Mouse (Mus musculus): ENCODE measurements around the gene Lman2l. TPM values are rescaled to one million over a fixed set of nuclear protein-coding genes. Genes with fewer than 3 reads are reported as not detected.

Lman2l gene
- polyA plus RNA-seq, 1 experiment from 2014 or later = 22.6 TPM

DNA sequence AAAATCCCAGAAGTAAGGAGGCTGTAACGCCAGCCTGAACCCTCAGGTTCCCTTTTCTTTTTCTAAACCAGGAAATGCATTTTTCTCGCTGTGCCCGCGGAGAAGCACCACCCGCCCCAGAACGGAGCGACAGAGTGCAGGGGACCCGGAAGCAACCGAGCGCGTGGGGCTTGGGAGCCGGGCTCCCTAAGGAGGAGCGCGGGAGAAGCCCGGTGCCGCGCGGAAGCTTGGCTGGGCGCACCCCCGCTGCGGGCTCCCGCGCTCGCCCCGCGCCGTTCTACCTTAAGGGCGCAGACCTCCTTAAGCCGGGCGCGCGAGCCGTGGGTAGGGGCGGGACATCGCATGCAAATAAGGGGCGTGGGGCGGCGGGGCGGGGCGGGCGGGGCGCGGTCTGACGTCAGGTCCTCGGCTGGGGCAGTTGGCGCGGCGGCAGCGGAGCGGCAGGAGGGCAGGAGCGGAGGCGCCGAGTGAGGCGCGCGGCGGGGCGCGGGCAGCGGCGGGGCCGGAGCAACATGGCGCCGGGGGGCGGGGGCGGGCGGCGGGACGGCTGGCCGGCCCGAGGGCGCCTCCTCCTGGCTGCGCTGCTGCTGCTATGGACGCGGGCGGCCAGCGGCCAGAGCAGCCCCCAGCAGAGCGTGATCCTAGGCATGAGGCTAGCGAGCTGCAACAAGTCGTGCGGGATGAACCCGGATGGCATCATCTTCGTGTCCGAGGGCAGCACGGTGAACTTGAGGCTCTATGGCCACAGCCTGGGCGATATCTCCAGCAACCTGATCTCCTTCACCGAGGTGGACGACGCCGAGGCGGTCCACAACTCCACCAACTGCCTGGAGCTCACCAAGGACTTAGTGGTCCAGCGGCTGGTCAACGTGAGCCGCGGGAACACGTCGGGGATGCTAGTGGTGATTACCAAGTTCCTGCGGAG is 26.4 kb upstream of the Lman2l start, which contains the start of gene Cnnm4:
Gene Cnnm4, plus strand, starts transcription at position 440 of the 925 bp plus-strand sequence.
- Histone ChIP-seq H3K27me3 (replicated peaks; ENCODE audit: control insufficient read depth, insufficient read depth, low read length) (no peaks in the 10 kb centered on the region), H3K4me1 (replicated peaks; ENCODE audit: control insufficient read depth, insufficient read depth, low read length) (peaks cover 39% of the 10 kb centered on the region), H3K9me3 (ENCODE audit: control insufficient read depth, low read length) (no peaks in the 10 kb centered on the region), H3K36me3 (ENCODE audit: control insufficient read depth, insufficient read depth, low read length) (no peaks in the 10 kb centered on the region), H3K9ac (ENCODE audit: low read length) (peak within 1 kb of the TSS; percentile 73), H3K4me2 (ENCODE audit: low read length) (peak within 1 kb of the TSS; percentile 59), H3K27ac (ENCODE audit: low read depth) (peak within 1 kb of the TSS; percentile 43; the same call in 1 of the 2 replicates), H3K4me3 (ENCODE audit: low read depth, low read length) (peak within 1 kb of the TSS; percentile 67)
- ATAC-seq (replicated peaks; ENCODE audit: low FRiP score, low TSS enrichment, low read depth) (peak; percentile 89), DNase-seq (ENCODE audit: low spot score) (peak; percentile 94)
- 3% methylated on average over 77 of the region's 98 CpGs for WGBS

DNA sequence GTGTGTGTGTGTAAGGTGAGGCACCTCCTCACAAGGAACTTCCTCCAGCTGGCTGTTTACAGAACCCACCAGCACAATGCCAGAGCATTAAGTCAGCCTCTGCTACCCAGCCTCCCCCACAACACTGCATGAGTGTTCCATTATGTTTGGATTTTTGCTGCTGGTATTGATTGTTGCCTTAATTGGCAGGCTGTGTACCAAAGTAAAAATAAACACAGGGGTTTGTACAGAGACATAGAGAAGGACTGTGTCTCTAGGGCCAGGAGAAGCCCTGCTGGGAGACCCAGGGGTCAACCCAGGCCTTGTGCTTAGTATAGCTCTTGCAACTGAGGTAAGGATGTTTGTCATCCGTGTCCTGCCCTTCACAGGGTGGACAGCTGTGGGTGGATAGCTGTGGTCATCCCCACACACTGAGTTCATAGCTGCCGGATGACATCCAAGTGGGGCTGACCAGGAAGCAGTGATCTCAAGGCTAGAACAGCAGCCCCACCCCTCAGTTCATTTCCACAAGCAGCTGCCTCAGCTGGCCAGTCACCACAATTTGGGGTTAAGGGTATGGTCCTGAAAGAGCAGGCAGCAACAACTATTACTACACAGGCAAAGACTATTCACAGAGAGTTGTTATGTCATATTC is 24.9 kb upstream of the Lman2l start:
- DNase-seq (ENCODE audit: low spot score) (no peak), ATAC-seq (replicated peaks; ENCODE audit: low FRiP score, low TSS enrichment, low read depth) (no peak)
- Histone ChIP-seq H3K27ac (ENCODE audit: low read depth) (no peak overlapping the region), H3K4me1 (replicated peaks; ENCODE audit: control insufficient read depth, insufficient read depth, low read length) (peaks cover 29% of the 10 kb centered on the region), H3K4me3 (ENCODE audit: low read depth, low read length) (no peak overlapping the region), H3K27me3 (replicated peaks; ENCODE audit: control insufficient read depth, insufficient read depth, low read length) (no peaks in the 10 kb centered on the region), H3K9ac (ENCODE audit: low read length) (no peak overlapping the region), H3K36me3 (ENCODE audit: control insufficient read depth, insufficient read depth, low read length) (no peaks in the 10 kb centered on the region), H3K9me3 (ENCODE audit: control insufficient read depth, low read length) (no peaks in the 10 kb centered on the region), H3K4me2 (ENCODE audit: low read length) (no peak overlapping the region)
- WGBS = 44% methylated on average over 2 of the region's 2 CpGs

DNA sequence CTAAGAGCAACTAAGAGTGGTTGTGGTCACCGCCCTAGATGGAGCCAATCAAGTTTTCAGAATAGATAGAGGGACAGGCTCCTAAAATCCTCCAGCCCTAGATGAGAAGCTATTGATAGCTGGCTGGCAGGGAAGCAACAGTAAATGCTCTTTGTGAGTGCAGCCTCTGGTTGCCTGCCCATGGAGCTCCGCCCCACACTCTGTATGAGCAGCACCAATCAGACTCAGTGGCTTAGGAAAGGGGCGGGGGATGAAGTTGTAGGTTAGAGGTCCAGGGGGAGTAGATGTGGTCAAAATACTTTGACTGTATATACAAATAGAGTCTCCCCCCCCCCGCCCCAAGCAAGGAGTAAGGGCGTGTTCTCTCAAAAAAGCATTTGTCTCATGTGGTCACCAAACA is 22.4 kb upstream of the Lman2l start:
- H3K4me1 ChIP-seq (replicated peaks; ENCODE audit: control insufficient read depth, insufficient read depth, low read length) = peaks cover 4% of the 10 kb centered on the region
- ATAC-seq (replicated peaks; ENCODE audit: low FRiP score, low TSS enrichment, low read depth) = no peak
- DNase-seq (ENCODE audit: low spot score) = no peak
- H3K4me2 ChIP-seq (ENCODE audit: low read length) = no peak overlapping the region
- no peaks in the 10 kb centered on the region for H3K36me3 ChIP-seq (ENCODE audit: control insufficient read depth, insufficient read depth, low read length)
- H3K27ac ChIP-seq (ENCODE audit: low read depth) = no peak overlapping the region
- no peaks in the 10 kb centered on the region for H3K27me3 ChIP-seq (replicated peaks; ENCODE audit: control insufficient read depth, insufficient read depth, low read length)
- WGBS = 59% methylated on average over 5 of the region's 5 CpGs
- no peaks in the 10 kb centered on the region for H3K9me3 ChIP-seq (ENCODE audit: control insufficient read depth, low read length)
- H3K4me3 ChIP-seq (ENCODE audit: low read depth, low read length) = no peak overlapping the region
- H3K9ac ChIP-seq (ENCODE audit: low read length) = no peak overlapping the region

DNA sequence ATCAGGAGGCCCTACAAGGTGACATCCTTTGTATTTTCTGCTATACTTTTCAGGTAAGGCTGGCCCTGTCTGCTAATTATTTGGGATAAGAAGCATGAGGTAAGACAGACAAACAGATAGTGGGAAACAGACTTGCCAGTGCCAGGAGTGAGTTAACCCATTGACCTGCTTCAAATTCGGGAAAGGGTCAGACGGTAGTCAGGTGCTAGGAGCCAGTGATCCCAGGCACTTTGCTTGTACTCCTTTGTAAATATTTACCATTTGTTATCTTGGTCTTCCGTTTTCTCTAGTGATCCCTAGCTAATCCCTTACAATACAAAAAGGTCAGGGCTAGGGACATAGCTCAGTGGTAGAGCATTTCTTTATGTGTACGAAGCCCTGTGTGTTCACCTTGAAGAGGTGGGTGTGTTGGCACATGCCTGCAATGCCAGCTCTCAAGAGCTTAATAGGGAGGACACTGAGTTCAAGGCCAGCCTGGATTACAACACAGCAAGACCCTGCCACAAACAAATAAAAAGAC is 20.6 kb upstream of the Lman2l start:
- 18% methylated on average over 4 of the region's 4 CpGs for WGBS
- DNase-seq (ENCODE audit: low spot score) (no peak), ATAC-seq (replicated peaks; ENCODE audit: low FRiP score, low TSS enrichment, low read depth) (no peak)

DNA sequence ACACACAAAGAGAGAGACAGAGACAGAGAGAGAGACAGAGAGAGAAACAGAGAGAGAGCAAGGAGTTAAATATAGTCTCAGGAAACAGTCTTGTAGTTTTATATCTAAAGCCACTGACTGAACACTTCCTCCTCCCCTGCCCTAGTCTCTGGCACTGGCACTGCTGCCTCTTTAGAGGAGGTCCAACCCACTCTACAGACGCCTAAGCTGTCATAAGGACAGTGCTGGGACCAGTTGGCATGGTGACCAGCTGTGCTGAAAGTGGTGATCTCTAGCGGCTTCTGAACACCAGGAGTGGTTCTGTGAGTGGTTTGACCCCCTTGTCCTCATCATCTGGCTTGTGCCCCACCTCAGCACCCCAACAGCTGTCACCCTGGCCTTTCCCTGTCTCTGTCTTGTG is 16.8 kb upstream of the Lman2l start:
- Histone ChIP-seq H3K36me3 (ENCODE audit: control insufficient read depth, insufficient read depth, low read length) (no peaks in the 10 kb centered on the region), H3K9me3 (ENCODE audit: control insufficient read depth, low read length) (no peaks in the 10 kb centered on the region), H3K4me1 (replicated peaks; ENCODE audit: control insufficient read depth, insufficient read depth, low read length) (no peaks in the 10 kb centered on the region; the same call in 1 of the 2 replicates), H3K27me3 (replicated peaks; ENCODE audit: control insufficient read depth, insufficient read depth, low read length) (no peaks in the 10 kb centered on the region), H3K4me3 (ENCODE audit: low read depth, low read length) (no peak overlapping the region), H3K9ac (ENCODE audit: low read length) (no peak overlapping the region), H3K4me2 (ENCODE audit: low read length) (no peak overlapping the region), H3K27ac (ENCODE audit: low read depth) (no peak overlapping the region)
- ATAC-seq (replicated peaks; ENCODE audit: low FRiP score, low TSS enrichment, low read depth) (no peak), DNase-seq (ENCODE audit: low spot score) (no peak)
- 31% methylated on average over 2 of the region's 2 CpGs for WGBS

More for the DNA sequence above, 20.6 kb upstream of the Lman2l start:
- Histone ChIP-seq H3K4me3 (ENCODE audit: low read depth, low read length) (no peak overlapping the region), H3K4me2 (ENCODE audit: low read length) (no peak overlapping the region), H3K4me1 (replicated peaks; ENCODE audit: control insufficient read depth, insufficient read depth, low read length) (no peaks in the 10 kb centered on the region), H3K36me3 (ENCODE audit: control insufficient read depth, insufficient read depth, low read length) (no peaks in the 10 kb centered on the region), H3K27ac (ENCODE audit: low read depth) (no peak overlapping the region), H3K27me3 (replicated peaks; ENCODE audit: control insufficient read depth, insufficient read depth, low read length) (no peaks in the 10 kb centered on the region), H3K9ac (ENCODE audit: low read length) (no peak overlapping the region), H3K9me3 (ENCODE audit: control insufficient read depth, low read length) (no peaks in the 10 kb centered on the region)

DNA sequence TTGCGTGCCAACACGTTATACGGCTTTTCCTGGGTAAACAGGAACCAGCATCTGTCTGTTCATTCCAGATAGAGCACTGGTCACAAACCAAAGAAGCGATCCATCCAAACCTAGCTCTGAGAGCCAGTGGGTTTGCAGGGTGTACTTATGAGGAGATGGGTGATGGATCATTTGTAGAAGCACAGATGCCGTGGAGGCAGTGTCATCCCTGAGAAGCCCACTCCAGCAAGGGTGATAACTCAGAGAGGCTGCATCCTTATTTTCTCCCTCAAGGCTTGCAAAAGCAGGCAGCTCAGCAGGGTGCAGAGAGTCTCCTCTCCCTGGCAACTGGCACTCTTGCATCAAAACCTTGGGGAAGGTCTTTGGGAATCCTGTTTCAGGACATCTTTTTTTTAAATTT is 13.1 kb upstream of the Lman2l start:
- H3K9me3 ChIP-seq (ENCODE audit: control insufficient read depth, low read length) = peaks cover 4% of the 10 kb centered on the region; the same call in 1 of the 2 replicates
- no peaks in the 10 kb centered on the region; the same call in 1 of the 2 replicates for H3K4me1 ChIP-seq (replicated peaks; ENCODE audit: control insufficient read depth, insufficient read depth, low read length)
- no peak for ATAC-seq (replicated peaks; ENCODE audit: low FRiP score, low TSS enrichment, low read depth)
- no peak overlapping the region for H3K4me3 ChIP-seq (ENCODE audit: low read depth, low read length)
- no peak overlapping the region for H3K4me2 ChIP-seq (ENCODE audit: low read length)
- no peaks in the 10 kb centered on the region for H3K27me3 ChIP-seq (replicated peaks; ENCODE audit: control insufficient read depth, insufficient read depth, low read length)
- no peak for DNase-seq (ENCODE audit: low spot score)
- H3K36me3 ChIP-seq (ENCODE audit: control insufficient read depth, insufficient read depth, low read length) = no peaks in the 10 kb centered on the region
- no peak overlapping the region for H3K27ac ChIP-seq (ENCODE audit: low read depth)
- no peak overlapping the region for H3K9ac ChIP-seq (ENCODE audit: low read length)
- 75% methylated on average over 5 of the region's 5 CpGs for WGBS

DNA sequence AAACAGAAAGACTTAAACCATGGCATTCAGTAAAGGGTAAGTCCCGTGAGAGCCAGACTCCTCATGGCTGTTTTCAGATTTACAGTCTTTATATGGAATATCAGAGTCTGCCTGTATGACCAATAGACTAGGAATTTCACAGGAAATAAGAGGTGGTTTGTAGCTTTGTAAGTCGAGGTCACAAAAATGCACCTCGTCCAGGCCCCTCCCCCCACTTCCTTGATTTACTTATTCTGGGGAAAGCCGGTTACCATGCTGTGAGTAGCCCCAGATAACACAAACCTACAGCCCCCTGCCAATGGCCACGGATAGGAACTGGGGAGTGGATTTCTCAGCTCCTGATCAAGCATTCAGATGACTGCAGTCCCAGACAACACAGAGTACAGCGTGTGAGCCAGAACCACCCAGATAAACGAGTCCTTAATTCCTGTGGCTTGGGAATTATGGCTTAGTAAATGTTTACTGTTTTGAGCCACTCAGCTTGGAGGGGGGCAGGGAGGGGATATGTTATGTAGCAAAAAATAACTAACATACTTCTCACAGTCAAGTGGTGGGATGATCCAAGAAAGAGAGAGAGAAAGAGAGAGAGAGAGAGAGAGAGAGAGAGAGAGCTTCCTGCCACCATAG is 12.4 kb upstream of the Lman2l start:
- whole genome bisulfite sequencing = 21% methylated on average over 7 of the region's 7 CpGs
- Histone ChIP-seq H3K36me3 (ENCODE audit: control insufficient read depth, insufficient read depth, low read length) (no peaks in the 10 kb centered on the region), H3K9ac (ENCODE audit: low read length) (no peak overlapping the region), H3K4me3 (ENCODE audit: low read depth, low read length) (no peak overlapping the region), H3K4me2 (ENCODE audit: low read length) (no peak overlapping the region), H3K27me3 (replicated peaks; ENCODE audit: control insufficient read depth, insufficient read depth, low read length) (no peaks in the 10 kb centered on the region), H3K9me3 (ENCODE audit: control insufficient read depth, low read length) (peaks cover 4% of the 10 kb centered on the region; the same call in 1 of the 2 replicates), H3K27ac (ENCODE audit: low read depth) (no peak overlapping the region), H3K4me1 (replicated peaks; ENCODE audit: control insufficient read depth, insufficient read depth, low read length) (no peaks in the 10 kb centered on the region; the same call in 1 of the 2 replicates)
- no peak for ATAC-seq (replicated peaks; ENCODE audit: low FRiP score, low TSS enrichment, low read depth)
- no peak for DNase-seq (ENCODE audit: low spot score)

DNA sequence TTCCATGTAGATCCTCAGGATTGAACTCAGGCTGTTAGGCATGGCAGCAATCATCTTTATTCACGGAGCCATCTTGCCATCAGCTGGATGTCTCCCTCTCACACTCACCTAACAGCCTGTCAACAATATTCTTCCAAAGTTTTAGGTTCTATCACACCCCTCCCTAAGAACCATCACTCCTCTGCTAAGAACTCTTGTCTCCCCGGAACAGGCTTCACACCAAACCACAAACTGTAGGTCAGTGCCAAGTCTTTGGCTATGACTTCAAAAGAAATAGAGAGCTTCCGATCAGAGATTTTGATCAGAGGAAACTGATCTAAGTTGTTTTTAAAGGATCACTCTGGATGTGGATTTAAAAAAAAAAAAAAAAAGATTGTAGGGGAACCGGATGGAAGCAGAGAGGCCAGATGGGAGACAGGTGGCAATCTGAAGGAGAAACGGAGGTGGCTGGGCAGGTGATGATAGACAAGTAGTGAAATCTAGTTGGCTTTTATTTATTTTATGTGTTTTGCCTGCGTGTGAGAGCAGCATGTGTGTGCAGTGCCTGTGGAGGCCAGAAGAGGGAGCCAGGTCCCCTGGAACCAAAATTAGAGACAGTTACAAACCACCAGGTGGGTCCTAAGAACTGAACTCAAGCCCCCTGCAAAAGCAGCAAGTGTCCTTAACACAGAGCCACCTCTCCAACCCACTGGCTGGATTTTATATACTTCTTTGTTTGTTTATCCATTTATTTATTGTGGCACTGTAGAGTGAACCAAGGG is 9.2 kb upstream of the Lman2l start:
- H3K9ac ChIP-seq (ENCODE audit: low read length) = no peak overlapping the region
- no peaks in the 10 kb centered on the region for H3K36me3 ChIP-seq (ENCODE audit: control insufficient read depth, insufficient read depth, low read length)
- H3K4me3 ChIP-seq (ENCODE audit: low read depth, low read length) = no peak overlapping the region
- no peaks in the 10 kb centered on the region for H3K27me3 ChIP-seq (replicated peaks; ENCODE audit: control insufficient read depth, insufficient read depth, low read length)
- peaks cover 4% of the 10 kb centered on the region; the same call in 1 of the 2 replicates for H3K9me3 ChIP-seq (ENCODE audit: control insufficient read depth, low read length)
- DNase-seq (ENCODE audit: low spot score) (no peak), ATAC-seq (replicated peaks; ENCODE audit: low FRiP score, low TSS enrichment, low read depth) (no peak)
- 90% methylated on average over 6 of the region's 6 CpGs for WGBS
- H3K4me2 ChIP-seq (ENCODE audit: low read length) = no peak overlapping the region
- H3K27ac ChIP-seq (ENCODE audit: low read depth) = no peak overlapping the region
- H3K4me1 ChIP-seq (replicated peaks; ENCODE audit: control insufficient read depth, insufficient read depth, low read length) = no peaks in the 10 kb centered on the region; the same call in 1 of the 2 replicates

Measured in intestine, embryonic 14.5 days (tissue).